Mouse (Mus musculus): ENCODE measurements around the gene Foxred2. TPM values are rescaled to one million over a fixed set of nuclear protein-coding genes. Genes with fewer than 3 reads are reported as not detected.

The Foxred2 gene
- polyA plus RNA-seq, 1 experiment from 2014 or later = 1.0 TPM

- Histone ChIP-seq H3K9me3 (replicated peaks) (no peaks in the 10 kb centered on the region), H3K9ac (no peak overlapping the region), H3K36me3 (peaks cover 6% of the 10 kb centered on the region), H3K4me1 (replicated peaks) (no peaks in the 10 kb centered on the region; the same call in 1 of the 2 replicates), H3K4me3 (replicated peaks) (no peak overlapping the region), H3K4me2 (no peak overlapping the region), H3K27me3 (0 out of 2 replicates have a peak, but pooled peaks cover 3% of the 10 kb centered on the region), H3K27ac (peak overlapping the region; percentile 18; the same call in 1 of the 2 replicates)
- ATAC-seq (ENCODE audit: low read depth) (no peak), DNase-seq (no peak)
- 46% methylated on average over 4 of the region's 4 CpGs for WGBS (ENCODE audit: insufficient replicate concordance)
These were observed 10.8 kb downstream of the Foxred2 start for GRCm38 (mm10) chr15:77945711-77946110.

- no peaks in the 10 kb centered on the region for H3K9me3 ChIP-seq (replicated peaks)
- ATAC-seq (ENCODE audit: low read depth) = no peak
- no peak overlapping the region for H3K4me2 ChIP-seq
- peaks cover 6% of the 10 kb centered on the region for H3K36me3 ChIP-seq
- no peak overlapping the region for H3K4me3 ChIP-seq (replicated peaks)
- H3K27me3 ChIP-seq = no peaks in the 10 kb centered on the region
- H3K4me1 ChIP-seq (replicated peaks) = no peaks in the 10 kb centered on the region; the same call in 1 of the 2 replicates
- H3K9ac ChIP-seq = no peak overlapping the region
- DNase-seq = no peak
- WGBS (ENCODE audit: insufficient replicate concordance) = 56% methylated on average over 3 of the region's 3 CpGs
- H3K27ac ChIP-seq = no peak overlapping the region
These were observed 15.0 kb downstream of the Foxred2 start for GRCm38 (mm10) chr15:77941563-77941962.

GRCm38 (mm10) chr15:77938516-77938915 is 18.0 kb downstream of the Foxred2 start:
- Histone ChIP-seq H3K36me3 (peaks cover 6% of the 10 kb centered on the region), H3K27me3 (peaks cover 12% of the 10 kb centered on the region), H3K9ac (no peak overlapping the region), H3K4me2 (no peak overlapping the region), H3K4me1 (replicated peaks) (peaks cover 9% of the 10 kb centered on the region), H3K27ac (no peak overlapping the region), H3K9me3 (replicated peaks) (no peaks in the 10 kb centered on the region), H3K4me3 (replicated peaks) (no peak overlapping the region)
- ATAC-seq (ENCODE audit: low read depth) (no peak), DNase-seq (no peak)
- WGBS (ENCODE audit: insufficient replicate concordance) = 64% methylated on average over 5 of the region's 5 CpGs

DNA sequence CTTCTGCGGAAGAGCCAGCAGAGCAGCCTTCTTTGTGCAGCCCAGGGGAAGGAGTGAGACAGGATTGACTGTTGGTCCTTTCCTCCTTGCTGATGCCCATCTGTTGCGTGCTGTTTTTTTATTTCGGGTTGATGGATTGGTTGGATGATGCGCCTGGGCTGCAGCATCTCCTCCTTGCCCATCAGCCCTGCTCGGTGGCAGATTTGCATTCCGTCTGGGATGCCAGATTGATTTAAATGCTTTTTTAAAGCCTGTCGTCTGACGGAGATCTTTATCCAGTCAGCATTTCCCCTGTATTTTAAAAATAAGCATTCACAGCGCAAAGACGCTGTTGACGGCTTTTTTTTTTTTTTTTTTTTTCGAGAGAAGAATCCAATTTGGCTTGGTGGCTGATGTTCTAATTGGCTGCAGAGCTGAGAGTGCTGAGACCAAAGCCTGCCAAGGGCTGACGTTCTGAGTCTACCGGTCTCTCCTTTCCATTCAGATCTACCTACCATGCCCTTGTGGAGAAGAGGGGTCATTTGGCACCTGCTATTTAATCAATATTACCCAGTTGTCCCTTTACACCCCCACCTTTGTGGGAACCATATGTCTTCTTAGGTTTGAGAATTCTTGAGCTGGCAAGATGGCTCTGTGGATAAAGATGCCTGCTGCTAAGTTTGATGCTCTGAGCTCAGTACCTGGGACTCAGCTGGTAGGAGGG is 20.7 kb downstream of the Foxred2 start:
- Histone ChIP-seq H3K27me3 (peaks cover 12% of the 10 kb centered on the region), H3K9me3 (replicated peaks) (no peaks in the 10 kb centered on the region), H3K4me2 (no peak overlapping the region), H3K36me3 (no peaks in the 10 kb centered on the region), H3K27ac (no peak overlapping the region), H3K4me3 (replicated peaks) (no peak overlapping the region), H3K9ac (no peak overlapping the region), H3K4me1 (replicated peaks) (peaks cover 36% of the 10 kb centered on the region)
- WGBS (ENCODE audit: insufficient replicate concordance) = 70% methylated on average over 14 of the region's 14 CpGs
- DNase-seq = no peak
- no peak for ATAC-seq (ENCODE audit: low read depth)

DNA sequence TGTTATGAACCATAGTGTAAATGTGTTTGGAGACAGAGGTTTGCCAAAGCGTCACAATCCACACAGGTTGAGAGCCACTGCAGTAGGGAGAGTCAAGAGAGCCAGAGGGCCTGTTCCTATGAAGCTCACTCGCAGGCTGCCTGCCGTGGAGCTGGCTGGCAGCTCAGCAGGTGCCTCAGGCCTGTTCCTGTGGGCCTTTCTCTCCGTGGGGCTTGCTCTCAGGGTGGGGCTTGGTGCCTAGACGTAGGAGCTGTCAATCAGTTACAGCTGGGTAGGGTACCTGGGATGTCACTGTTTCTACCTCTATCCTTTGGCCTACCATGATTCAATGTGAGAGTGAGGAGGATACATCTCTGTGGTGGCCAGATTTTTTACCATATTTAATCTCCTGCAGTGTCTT is 21.6 kb downstream of the Foxred2 start:
- H3K4me1 ChIP-seq (replicated peaks) = peaks cover 44% of the 10 kb centered on the region
- no peak overlapping the region for H3K27ac ChIP-seq
- 67% methylated on average over 5 of the region's 5 CpGs for WGBS (ENCODE audit: insufficient replicate concordance)
- ATAC-seq (ENCODE audit: low read depth) (no peak), DNase-seq (no peak)
- H3K36me3 ChIP-seq = no peaks in the 10 kb centered on the region
- H3K27me3 ChIP-seq = peaks cover 12% of the 10 kb centered on the region
- H3K4me2 ChIP-seq = no peak overlapping the region
- H3K4me3 ChIP-seq (replicated peaks) = no peak overlapping the region
- H3K9ac ChIP-seq = no peak overlapping the region
- H3K9me3 ChIP-seq (replicated peaks) = no peaks in the 10 kb centered on the region

GRCm38 (mm10) chr15:77934326-77934725 is 22.2 kb downstream of the Foxred2 start:
- 58% methylated on average over 11 of the region's 11 CpGs for WGBS (ENCODE audit: insufficient replicate concordance)
- H3K9ac ChIP-seq = no peak overlapping the region
- no peaks in the 10 kb centered on the region for H3K9me3 ChIP-seq (replicated peaks)
- peaks cover 51% of the 10 kb centered on the region for H3K4me1 ChIP-seq (replicated peaks)
- no peak for DNase-seq
- H3K4me3 ChIP-seq (replicated peaks) = no peak overlapping the region
- H3K36me3 ChIP-seq = no peaks in the 10 kb centered on the region
- 0 out of 2 replicates have a peak overlapping the region, but pooled peaks have one; percentile 36 for H3K4me2 ChIP-seq
- H3K27me3 ChIP-seq = peaks cover 12% of the 10 kb centered on the region
- no peak overlapping the region for H3K27ac ChIP-seq
- no peak for ATAC-seq (ENCODE audit: low read depth)

DNA sequence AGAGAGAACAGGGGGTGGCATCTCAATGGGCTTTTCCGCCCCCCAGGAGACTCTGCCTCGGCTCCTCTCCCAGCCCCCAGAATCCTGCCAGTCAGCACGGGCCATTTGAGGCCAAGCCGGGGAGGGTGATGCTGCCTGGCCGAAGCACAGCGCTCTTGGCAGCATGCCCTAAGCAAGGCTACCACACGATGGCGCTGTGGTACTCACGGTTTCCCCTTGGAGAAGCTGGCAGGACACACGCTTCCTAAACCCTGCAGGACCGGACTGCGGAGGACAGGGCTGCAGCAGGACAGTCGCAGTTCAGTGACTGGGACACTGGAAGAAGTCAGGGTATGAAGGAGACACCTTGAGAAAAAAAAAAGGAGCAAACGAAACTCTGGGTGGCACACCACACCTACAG is 22.8 kb downstream of the Foxred2 start:
- H3K4me1 ChIP-seq (replicated peaks) = peaks cover 53% of the 10 kb centered on the region
- H3K4me3 ChIP-seq (replicated peaks) = no peak overlapping the region
- WGBS (ENCODE audit: insufficient replicate concordance) = under 1% methylated on average over 14 of the region's 14 CpGs
- H3K27ac ChIP-seq = no peak overlapping the region
- H3K9ac ChIP-seq = peak overlapping the region; percentile 22; the same call in 1 of the 2 replicates
- no peak for ATAC-seq (ENCODE audit: low read depth)
- H3K27me3 ChIP-seq = peaks cover 12% of the 10 kb centered on the region
- H3K9me3 ChIP-seq (replicated peaks) = no peaks in the 10 kb centered on the region
- DNase-seq = peak; percentile 83
- peak overlapping the region; percentile 36; the same call in 1 of the 2 replicates for H3K4me2 ChIP-seq
- H3K36me3 ChIP-seq = no peaks in the 10 kb centered on the region

- DNase-seq = no peak
- Histone ChIP-seq H3K4me1 (replicated peaks) (peaks cover 56% of the 10 kb centered on the region), H3K27me3 (peaks cover 12% of the 10 kb centered on the region), H3K9me3 (replicated peaks) (no peaks in the 10 kb centered on the region), H3K9ac (no peak overlapping the region), H3K4me3 (replicated peaks) (no peak overlapping the region), H3K4me2 (no peak overlapping the region), H3K27ac (no peak overlapping the region), H3K36me3 (no peaks in the 10 kb centered on the region)
- ATAC-seq (ENCODE audit: low read depth) = no peak
- 65% methylated on average over 3 of the region's 3 CpGs for WGBS (ENCODE audit: insufficient replicate concordance)
These were observed 23.3 kb downstream of the Foxred2 start for GRCm38 (mm10) chr15:77933222-77933621.

GRCm38 (mm10) chr15:77931689-77932016 is 24.9 kb downstream of the Foxred2 start:
- WGBS (ENCODE audit: insufficient replicate concordance) = 16% methylated on average over 6 of the region's 6 CpGs
- ATAC-seq (ENCODE audit: low read depth) (peak; percentile 50), DNase-seq (peak; percentile 71)
- Histone ChIP-seq H3K36me3 (peaks cover 12% of the 10 kb centered on the region), H3K9me3 (replicated peaks) (no peaks in the 10 kb centered on the region), H3K4me2 (peak overlapping the region; percentile 79), H3K27ac (peak overlapping the region; percentile 92), H3K4me3 (replicated peaks) (peak overlapping the region; percentile 26), H3K4me1 (replicated peaks) (peaks cover 71% of the 10 kb centered on the region), H3K27me3 (peaks cover 12% of the 10 kb centered on the region), H3K9ac (peak overlapping the region; percentile 85)

- Histone ChIP-seq H3K4me3 (replicated peaks) (peak overlapping the region; percentile 26), H3K4me1 (replicated peaks) (peaks cover 74% of the 10 kb centered on the region), H3K9me3 (replicated peaks) (no peaks in the 10 kb centered on the region), H3K4me2 (peak overlapping the region; percentile 79), H3K27me3 (peaks cover 12% of the 10 kb centered on the region), H3K36me3 (peaks cover 16% of the 10 kb centered on the region), H3K9ac (peak overlapping the region; percentile 85), H3K27ac (peak overlapping the region; percentile 92)
- 38% methylated on average over 6 of the region's 6 CpGs for WGBS (ENCODE audit: insufficient replicate concordance)
- DNase-seq (peak; percentile 44), ATAC-seq (ENCODE audit: low read depth) (peak; percentile 16; the same call in 1 of the 2 replicates)
These were observed 25.4 kb downstream of the Foxred2 start for GRCm38 (mm10) chr15:77930986-77931688.

GRCm38 (mm10) chr15:77929804-77930203 is 26.7 kb downstream of the Foxred2 start:
- peak overlapping the region; percentile 88 for H3K4me3 ChIP-seq (replicated peaks)
- H3K4me2 ChIP-seq = peak overlapping the region; percentile 79
- no peaks in the 10 kb centered on the region for H3K9me3 ChIP-seq (replicated peaks)
- no peak for ATAC-seq (ENCODE audit: low read depth)
- WGBS (ENCODE audit: insufficient replicate concordance) = 41% methylated on average over 8 of the region's 8 CpGs
- peaks cover 74% of the 10 kb centered on the region for H3K4me1 ChIP-seq (replicated peaks)
- H3K36me3 ChIP-seq = peaks cover 29% of the 10 kb centered on the region
- peak overlapping the region; percentile 92 for H3K27ac ChIP-seq
- H3K27me3 ChIP-seq = peaks cover 3% of the 10 kb centered on the region; the same call in 1 of the 2 replicates
- H3K9ac ChIP-seq = peak overlapping the region; percentile 85
- DNase-seq = no peak
